Mouse (Mus musculus) limb, embryonic 15.5 days (tissue): Measurements from ENCODE around the gene Nop2. TPM values are rescaled to one million over a fixed set of nuclear protein-coding genes. Genes with fewer than 3 reads are reported as not detected.
"Not testable (repeated sequence)": the region's sequence is repeated elsewhere in the genome, so short reads cannot be mapped to it uniquely, and the experiment has no call there.

Experiments
- ATAC-seq: fragments of 200-750 bp; cut with Nextera tagmentation; 2 replicates; pipeline ENCODE4 v1.8.0; 2017; ENCODE audit warnings: low read depth, moderate TSS enrichment; ENCODE audit not compliant: insufficient number of reproducible peaks, low FRiP score, low TSS enrichment
- H3K27ac ChIP-seq: fragments of 300-500 bp; sonication (generic); 2 replicates; pipeline ENCODE4 v1.5.1; 2015; ENCODE audit warnings: moderate library complexity, mild to moderate bottlenecking, inconsistent platforms
- H3K27me3 ChIP-seq: fragments of 300-500 bp; sonication (generic); 2 replicates; pipeline ENCODE4 v1.6.1; 2015; ENCODE audit warnings: inconsistent platforms
- H3K36me3 ChIP-seq: fragments of 300-500 bp; sonication (generic); 2 replicates; pipeline ENCODE4 v1.6.1; 2015; ENCODE audit warnings: inconsistent platforms
- H3K4me1 ChIP-seq: fragments of 300-500 bp; sonication (generic); 2 replicates; pipeline ENCODE4 v1.6.1; 2015; ENCODE audit warnings: inconsistent platforms
- H3K4me2 ChIP-seq: fragments of 300-500 bp; sonication (generic); 2 replicates; pipeline ENCODE4 v1.6.1; 2015; ENCODE audit warnings: mild to moderate bottlenecking, inconsistent platforms
- H3K4me3 ChIP-seq: fragments of 300-500 bp; sonication (generic); 2 replicates; pipeline ENCODE4 v1.5.1; 2015; ENCODE audit warnings: mild to moderate bottlenecking, inconsistent platforms
- H3K9ac ChIP-seq: fragments of 300-500 bp; sonication (generic); 2 replicates; pipeline ENCODE4 v1.6.1; 2015; ENCODE audit warnings: inconsistent platforms
- H3K9me3 ChIP-seq: fragments of 300-500 bp; sonication (generic); 2 replicates; pipeline ENCODE4 v1.6.1; 2016; ENCODE audit warnings: inconsistent platforms
- WGBS: fragments of 180-500 bp; shearing (Covaris S2); methylation state at CpG from one replicate; pipeline ENCODE4 v1.1.7; 2015; 5-methylcytosine and 5-hydroxymethylcytosine counted together
- polyA plus RNA-seq: library from polyadenylated mRNA; unstranded; fragments of >200 nt; fragmentation: Nextera tagmentation; extraction: Ambion mirVana; gene quantifications from 2 replicates; pipeline ENCODE4 v1.2.1, GENCODE M21; 2015

Gene Nop2
- polyA plus RNA-seq, 1 experiment from 2014 or later = 54.4 TPM

- Histone ChIP-seq H3K9ac (no peak overlapping the region), H3K4me2 (no peak overlapping the region), H3K27me3 (no peaks in the 10 kb centered on the region), H3K4me3 (no peak overlapping the region), H3K9me3 (no peaks in the 10 kb centered on the region), H3K36me3 (peaks cover 76% of the 10 kb centered on the region), H3K4me1 (peaks cover 25% of the 10 kb centered on the region), H3K27ac (no peak overlapping the region)
- WGBS = 75% methylated on average over 7 of the region's 7 CpGs
- ATAC-seq = peak; percentile 33; the same call in 1 of the 2 replicates
These were observed 25.4 kb downstream of the Nop2 start for GRCm38 (mm10) chr6:125156903-125157614.

GRCm38 (mm10) chr6:125158944-125159492 is 27.3 kb downstream of the Nop2 start:
- no peak overlapping the region for H3K4me3 ChIP-seq
- H3K4me1 ChIP-seq = peaks cover 32% of the 10 kb centered on the region
- H3K27me3 ChIP-seq = no peaks in the 10 kb centered on the region
- ATAC-seq = no peak
- WGBS = 80% methylated on average over 15 of the region's 15 CpGs
- 0 out of 2 replicates have a peak overlapping the region, but pooled peaks have one; percentile 24 for H3K27ac ChIP-seq
- H3K36me3 ChIP-seq = peaks cover 68% of the 10 kb centered on the region
- no peaks in the 10 kb centered on the region for H3K9me3 ChIP-seq
- H3K9ac ChIP-seq = no peak overlapping the region
- no peak overlapping the region for H3K4me2 ChIP-seq

- no peak overlapping the region for H3K9ac ChIP-seq
These were observed 28.3 kb downstream of the Nop2 start for GRCm38 (mm10) chr6:125159773-125160557.

DNA sequence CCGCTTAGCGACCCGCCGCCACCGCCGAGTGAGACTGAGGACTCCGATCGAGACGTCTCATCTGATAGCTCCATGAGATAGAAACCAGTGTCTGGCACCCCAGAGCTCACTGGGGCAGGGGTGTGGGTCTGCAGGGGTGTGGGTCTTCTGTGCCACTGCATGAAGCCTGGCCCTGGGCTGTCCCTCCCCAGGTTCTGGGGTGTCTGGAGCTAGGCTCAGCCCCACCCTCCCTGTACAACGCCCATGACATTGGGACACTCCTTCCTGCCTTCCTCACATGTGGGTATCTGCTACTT is 28.8 kb downstream of the Nop2 start:
- 60% methylated on average over 10 of the region's 10 CpGs for WGBS

More at GRCm38 (mm10) chr6:125159773-125160557, 28.3 kb downstream of the Nop2 start:
- no peak for ATAC-seq
- H3K9me3 ChIP-seq = no peaks in the 10 kb centered on the region
- H3K4me2 ChIP-seq = no peak overlapping the region
- H3K27ac ChIP-seq = peak overlapping the region; percentile 72
- 78% methylated on average over 7 of the region's 7 CpGs for WGBS
- no peaks in the 10 kb centered on the region for H3K27me3 ChIP-seq
- peaks cover 68% of the 10 kb centered on the region for H3K36me3 ChIP-seq
- no peak overlapping the region for H3K4me3 ChIP-seq
- peaks cover 39% of the 10 kb centered on the region for H3K4me1 ChIP-seq

DNA sequence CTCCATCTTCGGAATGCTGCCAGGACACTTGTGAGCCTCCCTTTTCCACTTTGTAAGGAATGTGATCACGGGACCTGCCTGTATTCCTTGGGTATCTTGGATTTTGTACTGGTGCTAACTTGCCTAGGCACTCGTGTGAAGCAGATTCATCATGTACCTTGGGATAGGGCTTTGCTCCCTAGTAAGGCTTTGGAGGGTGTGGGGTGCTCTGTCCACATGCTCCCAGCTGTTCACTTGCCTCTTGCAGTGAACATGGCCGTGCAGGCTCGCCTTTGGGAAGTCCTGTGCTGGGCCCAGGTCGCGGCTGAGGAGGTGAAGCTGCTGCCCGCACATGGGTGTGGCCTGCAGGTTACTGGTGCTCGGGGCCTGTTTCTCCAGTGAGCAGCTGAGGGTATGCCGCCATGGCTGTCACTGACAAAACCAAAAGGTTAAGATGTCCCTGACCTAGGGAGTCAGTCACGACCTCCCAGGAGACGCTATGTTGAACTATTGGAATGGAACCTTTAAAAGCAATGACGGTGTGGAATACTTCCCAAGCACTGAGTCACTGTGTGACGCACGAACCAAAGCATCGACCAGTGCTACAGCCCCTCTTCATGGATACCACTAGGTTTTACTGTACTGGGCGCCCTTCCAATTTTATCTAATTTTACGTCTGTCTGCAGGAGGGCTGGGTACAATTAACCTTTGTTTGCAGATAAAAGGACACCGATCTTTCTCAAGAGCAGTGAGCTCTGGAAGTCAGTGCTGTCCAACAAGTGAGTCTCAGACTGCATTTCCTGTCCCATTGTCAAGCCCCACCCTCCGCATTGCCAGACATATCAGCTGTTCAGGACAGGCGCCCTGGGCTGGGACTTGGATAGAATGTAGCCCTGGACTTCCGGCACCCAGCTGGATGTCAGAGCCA is 29.4 kb downstream of the Nop2 start:
- Histone ChIP-seq H3K36me3 (peaks cover 58% of the 10 kb centered on the region), H3K9ac (no peak overlapping the region), H3K4me3 (no peak overlapping the region), H3K27me3 (no peaks in the 10 kb centered on the region), H3K4me1 (peaks cover 41% of the 10 kb centered on the region), H3K4me2 (no peak overlapping the region), H3K27ac (peak overlapping the region; percentile 72), H3K9me3 (no peaks in the 10 kb centered on the region)
- 16% methylated on average over 22 of the region's 22 CpGs for WGBS
- no peak for ATAC-seq

More for the DNA sequence above, 28.8 kb downstream of the Nop2 start:
- no peaks in the 10 kb centered on the region for H3K9me3 ChIP-seq
- no peak overlapping the region for H3K9ac ChIP-seq
- peak overlapping the region; percentile 72 for H3K27ac ChIP-seq
- peaks cover 63% of the 10 kb centered on the region for H3K36me3 ChIP-seq
- ATAC-seq = no peak
- peaks cover 39% of the 10 kb centered on the region for H3K4me1 ChIP-seq
- H3K4me2 ChIP-seq = no peak overlapping the region
- H3K4me3 ChIP-seq = no peak overlapping the region
- H3K27me3 ChIP-seq = no peaks in the 10 kb centered on the region

GRCm38 (mm10) chr6:125161971-125162370 is 30.3 kb downstream of the Nop2 start:
- H3K9ac ChIP-seq, H3K27me3 ChIP-seq, ATAC-seq, H3K4me3 ChIP-seq, H3K27ac ChIP-seq, H3K9me3 ChIP-seq, H3K4me2 ChIP-seq: not testable (repeated sequence)
- H3K36me3 ChIP-seq = peaks cover 52% of the 10 kb centered on the region
- WGBS = 11% methylated on average over 4 of the region's 5 CpGs
- H3K4me1 ChIP-seq = peaks cover 50% of the 10 kb centered on the region

DNA sequence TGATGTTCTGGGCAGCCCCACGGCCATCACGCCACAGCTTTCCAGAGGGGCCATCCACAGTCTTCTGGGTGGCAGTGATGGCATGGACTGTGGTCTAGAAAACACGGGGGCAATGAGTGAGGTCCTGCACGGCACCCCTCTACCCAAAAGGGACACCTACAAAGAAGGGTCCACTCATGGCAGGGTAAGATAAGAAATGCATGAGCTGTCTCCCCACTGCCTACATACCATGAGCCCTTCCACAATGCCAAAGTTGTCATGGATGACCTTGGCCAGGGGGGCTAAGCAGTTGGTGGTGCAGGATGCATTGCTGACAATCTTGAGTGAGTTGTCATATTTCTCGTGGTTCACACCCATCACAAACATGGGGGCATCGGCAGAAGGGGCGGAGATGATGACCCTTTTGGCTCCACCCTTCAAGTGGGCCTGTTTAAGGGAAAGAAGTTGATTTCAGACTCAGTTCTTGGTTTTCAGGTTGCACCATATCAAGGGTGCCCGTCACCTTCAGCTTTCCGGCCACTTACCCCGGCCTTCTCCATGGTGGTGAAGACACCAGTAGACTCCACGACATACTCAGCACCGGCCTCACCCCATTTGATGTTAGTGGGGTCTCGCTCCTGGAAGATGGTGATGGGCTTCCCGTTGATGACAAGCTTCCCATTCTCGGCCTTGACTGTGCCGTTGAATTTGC is 31.1 kb downstream of the Nop2 start:
- Histone ChIP-seq H3K36me3 (peaks cover 48% of the 10 kb centered on the region), H3K4me3 (peak overlapping the region; percentile 9; the same call in 1 of the 2 replicates), H3K4me1 (peaks cover 58% of the 10 kb centered on the region)
- WGBS = 72% methylated on average over 12 of the region's 16 CpGs
- H3K9ac ChIP-seq, H3K27me3 ChIP-seq, ATAC-seq, H3K27ac ChIP-seq, H3K4me2 ChIP-seq, H3K9me3 ChIP-seq: not testable (repeated sequence)

DNA sequence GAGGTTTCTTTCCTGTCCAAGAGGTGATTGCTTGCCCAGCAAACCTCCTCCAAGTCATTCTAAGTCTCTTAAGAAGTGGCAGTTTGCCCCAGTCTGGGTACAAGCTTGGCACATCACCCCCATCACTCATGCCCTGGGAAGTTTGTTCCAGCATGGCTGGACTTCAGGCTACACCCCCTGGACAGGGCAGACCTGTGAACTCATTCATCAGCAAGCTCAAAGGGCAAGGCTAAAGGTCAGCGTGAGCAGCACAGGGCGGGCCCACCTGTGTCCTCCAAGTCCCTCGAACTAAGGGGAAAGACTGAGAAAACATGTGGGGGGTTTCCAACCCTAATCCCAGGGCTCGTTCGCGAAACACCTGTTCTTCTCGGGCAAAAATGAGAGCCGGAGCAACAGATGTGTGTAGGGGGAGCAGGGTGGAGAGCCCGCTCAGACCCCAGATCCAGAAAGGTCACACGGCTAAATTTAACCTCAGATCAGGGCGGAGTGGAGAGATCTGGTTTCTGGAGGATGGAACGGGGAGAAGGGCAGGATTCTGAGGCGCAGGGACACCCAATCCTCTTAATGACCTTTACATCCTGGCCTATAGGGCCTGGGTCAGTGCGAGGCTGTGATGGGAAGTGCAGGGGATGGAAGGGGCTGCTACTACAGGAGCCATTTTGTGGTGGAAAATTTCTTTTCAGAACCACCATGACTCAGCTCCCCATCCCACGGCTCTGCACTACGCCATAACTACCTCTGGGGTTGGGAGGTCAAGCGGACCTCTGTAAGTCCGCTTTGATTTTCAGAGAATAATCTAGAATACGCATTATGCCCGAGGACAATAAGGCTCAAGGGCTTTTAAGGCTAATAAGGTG is 32.3 kb downstream of the Nop2 start:
- H3K4me2 ChIP-seq = peak overlapping the region; percentile 82
- no peaks in the 10 kb centered on the region for H3K27me3 ChIP-seq
- H3K9ac ChIP-seq = peak overlapping the region; percentile 75
- peak overlapping the region; percentile 74 for H3K4me3 ChIP-seq
- H3K9me3 ChIP-seq = no peaks in the 10 kb centered on the region
- WGBS = 3% methylated on average over 20 of the region's 20 CpGs
- H3K4me1 ChIP-seq = peaks cover 59% of the 10 kb centered on the region
- peaks cover 52% of the 10 kb centered on the region for H3K36me3 ChIP-seq
- peak overlapping the region; percentile 94 for H3K27ac ChIP-seq
- ATAC-seq = no peak

DNA sequence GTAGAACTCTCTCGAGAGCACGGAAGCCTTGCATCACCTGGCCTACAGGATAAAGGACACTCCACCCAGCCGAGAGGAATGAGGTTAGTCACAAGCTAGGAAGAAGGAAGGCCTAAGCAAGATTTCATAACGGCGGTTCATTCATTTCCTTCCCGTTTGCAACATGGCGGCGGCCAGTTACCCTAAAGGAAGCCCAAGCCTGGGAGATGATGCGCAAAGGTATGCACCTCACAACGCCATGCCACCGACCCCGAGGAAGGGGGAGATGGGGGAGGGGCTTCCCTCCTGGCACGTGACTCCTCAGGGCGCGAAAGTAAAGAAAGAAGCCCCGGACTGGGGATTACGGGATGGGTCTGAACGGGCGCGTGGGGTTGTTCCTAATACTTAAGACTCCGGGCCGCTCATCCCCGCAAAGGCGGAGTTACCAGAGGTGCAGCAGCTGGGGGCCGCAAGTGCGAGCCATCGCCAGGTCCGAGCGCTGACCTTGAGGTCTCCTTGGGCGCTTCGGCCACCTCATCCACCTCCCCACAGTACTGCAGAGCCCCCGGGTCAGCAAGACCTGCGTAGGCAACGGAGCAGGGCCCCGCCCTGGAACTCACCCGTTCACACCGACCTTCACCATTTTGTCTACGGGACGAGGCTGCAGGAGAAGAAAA is 33.1 kb downstream of the Nop2 start:
- H3K4me1 ChIP-seq = peaks cover 56% of the 10 kb centered on the region
- ATAC-seq = no peak

DNA sequence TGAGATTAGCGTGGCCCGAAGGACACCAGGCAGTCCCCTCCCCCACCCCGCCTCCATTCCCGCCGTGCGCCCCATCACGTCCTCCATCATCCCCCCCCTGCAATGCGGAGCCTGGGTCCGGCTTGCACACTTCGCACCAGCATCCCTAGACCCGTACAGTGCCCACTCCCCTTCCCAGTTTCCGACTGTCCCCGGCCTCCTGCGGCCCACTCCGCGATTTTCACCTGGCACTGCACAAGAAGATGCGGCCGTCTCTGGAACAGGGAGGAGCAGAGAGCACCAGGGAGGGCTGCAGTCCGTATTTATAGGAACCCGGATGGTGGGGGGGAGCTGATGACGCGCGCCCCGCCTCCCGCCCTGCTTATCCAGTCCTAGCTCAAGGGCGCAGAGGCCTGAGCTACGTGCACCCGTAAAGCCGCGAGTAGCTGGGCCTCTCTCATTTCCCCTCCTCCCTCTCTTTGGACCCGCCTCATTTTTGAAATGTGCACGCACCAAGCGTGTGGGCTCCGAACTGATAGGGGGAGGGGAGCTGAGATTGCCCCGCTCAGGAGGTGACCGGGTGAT is 33.7 kb downstream of the Nop2 start:
- Histone ChIP-seq H3K4me1 (peaks cover 51% of the 10 kb centered on the region), H3K36me3 (peaks cover 56% of the 10 kb centered on the region), H3K4me3 (peak overlapping the region; percentile 74), H3K9ac (peak overlapping the region; percentile 75), H3K9me3 (no peaks in the 10 kb centered on the region), H3K4me2 (peak overlapping the region; percentile 82), H3K27ac (peak overlapping the region; percentile 94), H3K27me3 (no peaks in the 10 kb centered on the region)
- under 1% methylated on average over 36 of the region's 36 CpGs for WGBS
- ATAC-seq = peak; percentile 90

More for the DNA sequence above, 33.1 kb downstream of the Nop2 start:
- WGBS = under 1% methylated on average over 39 of the region's 39 CpGs
- no peaks in the 10 kb centered on the region for H3K27me3 ChIP-seq
- peak overlapping the region; percentile 94 for H3K27ac ChIP-seq
- H3K36me3 ChIP-seq = peaks cover 56% of the 10 kb centered on the region
- H3K4me3 ChIP-seq = peak overlapping the region; percentile 74
- peak overlapping the region; percentile 82 for H3K4me2 ChIP-seq
- H3K9ac ChIP-seq = peak overlapping the region; percentile 75
- no peaks in the 10 kb centered on the region for H3K9me3 ChIP-seq
